Comparison of ENCODE assay signal across 8 mouse cellular contexts in the genomic region with DNA sequence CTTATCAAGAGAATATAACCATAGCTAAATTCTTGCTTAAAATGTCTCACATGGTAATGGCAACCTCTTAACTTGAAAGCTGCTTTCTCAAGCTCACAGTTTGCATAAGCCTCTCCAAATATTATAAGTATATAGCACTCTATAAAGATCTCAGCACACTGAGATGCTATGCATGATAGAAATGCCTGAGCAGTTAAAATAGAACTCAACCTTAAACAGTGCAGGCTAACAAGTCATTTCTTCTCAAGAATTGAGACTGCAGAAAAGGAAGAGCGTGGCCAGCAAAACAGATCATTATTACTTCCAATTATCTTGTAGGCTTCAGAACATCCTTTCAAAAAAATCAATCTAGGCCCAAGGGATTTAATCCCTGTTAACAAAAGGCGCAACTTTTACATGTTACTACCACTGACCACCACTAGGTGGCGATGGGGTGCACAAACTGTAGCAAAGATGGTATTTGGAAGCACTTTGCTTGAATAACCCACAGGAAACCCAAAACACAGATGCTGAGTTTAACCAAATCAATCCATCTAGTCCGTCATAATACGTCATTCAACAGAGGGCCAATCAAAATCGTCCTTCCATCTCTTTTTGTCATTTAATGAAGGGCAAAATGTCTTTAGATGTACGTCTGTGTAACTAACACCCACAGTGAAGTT.
DNase-seq lines count a peak whose midpoint lies in the region; ATAC-seq and TF ChIP-seq lines count a peak whose summit lies in the region.

No protein-coding gene starts in this region.

- no peak overlapping the region for H3K9ac ChIP-seq in hindbrain, embryonic 12.5 days
- no peak overlapping the region for H3K9ac ChIP-seq in CH12.LX (ENCODE audit: insufficient read depth, low read depth)
- H3K9ac ChIP-seq in forebrain, embryonic 16.5 days (replicated peaks; ENCODE audit: low read depth, low read length), result no peak overlapping the region

- no peaks in the 10 kb centered on the region for H3K9me3 ChIP-seq in hindbrain, embryonic 10.5 days
- H3K9me3 ChIP-seq in hindbrain, embryonic 12.5 days (replicated peaks), result no peaks in the 10 kb centered on the region
- H3K9me3 ChIP-seq in CH12.LX (replicated peaks; ENCODE audit: low read length), result no peaks in the 10 kb centered on the region
- no peaks in the 10 kb centered on the region for H3K9me3 ChIP-seq in forebrain, embryonic 16.5 days (ENCODE audit: control insufficient read depth, low read length)
- H3K9me3 ChIP-seq in midbrain, embryonic 10.5 days (replicated peaks), result no peaks in the 10 kb centered on the region

- H3K4me2 ChIP-seq in hindbrain, embryonic 12.5 days (replicated peaks), result no peak overlapping the region
- H3K4me2 ChIP-seq in CH12.LX (ENCODE audit: insufficient read depth, low read depth, poor library complexity, severe bottlenecking), result no peak overlapping the region
- H3K4me2 ChIP-seq in forebrain, embryonic 16.5 days (ENCODE audit: low read length), result no peak overlapping the region

- ATAC-seq in hindbrain, embryonic 12.5 days (ENCODE audit: low FRiP score), result no peak
- peak; percentile 66 for ATAC-seq in forebrain, embryonic 16.5 days

- no peak overlapping the region for H3K27ac ChIP-seq in hindbrain, embryonic 10.5 days
- H3K27ac ChIP-seq in hindbrain, embryonic 12.5 days, result no peak overlapping the region
- H3K27ac ChIP-seq in CH12.LX (ENCODE audit: insufficient read depth, low read depth), result no peak overlapping the region
- H3K27ac ChIP-seq in forebrain, embryonic 16.5 days (ENCODE audit: low read length), result no peak overlapping the region
- H3K27ac ChIP-seq in layer of hippocampus, adult 2 months, result no peak overlapping the region
- no peak overlapping the region for H3K27ac ChIP-seq in midbrain, embryonic 10.5 days (replicated peaks)

- peak; percentile 92 to 95 for TF ChIP-seq CTCF in CH12.LX (conservative IDR thresholded peaks at IDR 0.05 in 1 of 2, IDR thresholded peaks at IDR 0.05 in 1 of 2; ENCODE audit: low read depth in 2 of 2, low read length in 2 of 2)
- peak; percentile 94 for TF ChIP-seq CTCF in layer of hippocampus, adult 2 months (conservative IDR thresholded peaks at IDR 0.05)

- DNase-seq in hindbrain, embryonic 10.5 days (ENCODE audit: low spot score), result peak; percentile 61
- DNase-seq in CH12.LX (ENCODE audit: extremely low read depth), result peak; percentile 74
- peak; percentile 18 for DNase-seq in c-Kit-positive CD71-positive TER-119-positive erythroid progenitor cells, embryonic 14.5 days (ENCODE audit: low spot score)
- DNase-seq in layer of hippocampus, adult 2 months (ENCODE audit: low spot score in 2 of 2), result peak; percentile 26 to 68
- peak; percentile 55 for DNase-seq in midbrain, embryonic 10.5 days (ENCODE audit: low spot score)
- peak; percentile 88 for DNase-seq in splenic B cell, adult 2 months (ENCODE audit: low read depth, low spot score)

- H3K79me2 ChIP-seq in CH12.LX (replicated peaks; ENCODE audit: control insufficient read depth, extremely low read depth, insufficient read depth, poor library complexity, severe bottlenecking), result no peaks in the 10 kb centered on the region

- WGBS in hindbrain, embryonic 10.5 days, result 29% methylated on average over 7 of the region's 7 CpGs
- WGBS in hindbrain, embryonic 12.5 days, result 24% methylated on average over 7 of the region's 7 CpGs
- 16% methylated on average over 7 of the region's 7 CpGs for WGBS in forebrain, embryonic 16.5 days
- 24% methylated on average over 7 of the region's 7 CpGs for WGBS in midbrain, embryonic 10.5 days

- no peak overlapping the region for H3K4me3 ChIP-seq in hindbrain, embryonic 10.5 days
- H3K4me3 ChIP-seq in hindbrain, embryonic 12.5 days, result no peak overlapping the region
- no peak overlapping the region for H3K4me3 ChIP-seq in CH12.LX (replicated peaks in 1 of 3; ENCODE audit: low read depth in 2 of 3, low read length in 2 of 3, poor library complexity in 1 of 3)
- no peak overlapping the region for H3K4me3 ChIP-seq in forebrain, embryonic 16.5 days (replicated peaks; ENCODE audit: low read length)
- no peak overlapping the region for H3K4me3 ChIP-seq in layer of hippocampus, adult 2 months
- H3K4me3 ChIP-seq in midbrain, embryonic 10.5 days, result no peak overlapping the region

- in situ Hi-C loops in CH12.LX (cut with MboI; ENCODE audit: low pct_ligation_motif_present, low pct_unique_long_range_greater_than_20kb, low sequenced_read_pairs), result loop anchor here (5.0 kb wide), 1 partner anchor 115 kb away; a partner anchor contains a TSS

- no peak for TF ChIP-seq EP300 in CH12.LX (IDR thresholded peaks at IDR 0.05; ENCODE audit: low read length)

- dilution Hi-C loops in CH12.LX (cut with MboI; ENCODE audit: extremely low pct_ligation_motif_present, extremely low pct_unique_long_range_greater_than_20kb, low sequenced_read_pairs), result no loop called here

- no peaks in the 10 kb centered on the region for H3K27me3 ChIP-seq in hindbrain, embryonic 10.5 days (ENCODE audit: insufficient read depth, poor library complexity, severe bottlenecking)
- H3K27me3 ChIP-seq in hindbrain, embryonic 12.5 days, result no peaks in the 10 kb centered on the region
- H3K27me3 ChIP-seq in CH12.LX (replicated peaks), result no peaks in the 10 kb centered on the region
- no peaks in the 10 kb centered on the region for H3K27me3 ChIP-seq in forebrain, embryonic 16.5 days (replicated peaks; ENCODE audit: control insufficient read depth, insufficient read depth, low read length)
- no peaks in the 10 kb centered on the region for H3K27me3 ChIP-seq in midbrain, embryonic 10.5 days (ENCODE audit: low read depth, poor library complexity, severe bottlenecking)
- no peaks in the 10 kb centered on the region for H3K27me3 ChIP-seq in splenic B cell, adult 2 months (ENCODE audit: control insufficient read depth, insufficient read depth, low read length, poor library complexity, severe bottlenecking)

- no peak for TF ChIP-seq POLR2A in CH12.LX (IDR thresholded peaks at IDR 0.05; ENCODE audit: low read depth, low read length)

- TF ChIP-seq RAD21 in CH12.LX (IDR thresholded peaks at IDR 0.05; ENCODE audit: low read depth, low read length), result peak; percentile 81

- peaks cover 13% of the 10 kb centered on the region for H3K36me3 ChIP-seq in hindbrain, embryonic 10.5 days
- peaks cover 21% of the 10 kb centered on the region; the same call in 1 of the 2 replicates for H3K36me3 ChIP-seq in hindbrain, embryonic 12.5 days
- H3K36me3 ChIP-seq in CH12.LX (replicated peaks in 1 of 2; ENCODE audit: control insufficient read depth in 1 of 2, insufficient read depth in 1 of 2, low read length in 1 of 2), result no peaks in the 10 kb centered on the region
- H3K36me3 ChIP-seq in forebrain, embryonic 16.5 days (ENCODE audit: control insufficient read depth, insufficient read depth), result peaks cover 9% of the 10 kb centered on the region
- peaks cover 26% of the 10 kb centered on the region for H3K36me3 ChIP-seq in midbrain, embryonic 10.5 days
- no peaks in the 10 kb centered on the region for H3K36me3 ChIP-seq in splenic B cell, adult 2 months (ENCODE audit: control insufficient read depth, insufficient read depth, low read length, poor library complexity, severe bottlenecking)

- no peaks in the 10 kb centered on the region for H3K4me1 ChIP-seq in hindbrain, embryonic 10.5 days (replicated peaks)
- no peaks in the 10 kb centered on the region for H3K4me1 ChIP-seq in hindbrain, embryonic 12.5 days
- no peaks in the 10 kb centered on the region for H3K4me1 ChIP-seq in CH12.LX (ENCODE audit: control insufficient read depth in 1 of 2, insufficient read depth in 2 of 2)
- H3K4me1 ChIP-seq in forebrain, embryonic 16.5 days (replicated peaks; ENCODE audit: control insufficient read depth, insufficient read depth, low read length), result no peaks in the 10 kb centered on the region
- H3K4me1 ChIP-seq in midbrain, embryonic 10.5 days, result no peaks in the 10 kb centered on the region

TF ChIP-seq in CH12.LX, 34 proteins besides CTCF, POLR2A, EP300 and RAD21:
- TF ChIP-seq ZMIZ1 (IDR thresholded peaks at IDR 0.05; ENCODE audit: low read depth, low read length) (no peak), JUN (IDR thresholded peaks at IDR 0.05; ENCODE audit: insufficient read depth, low read depth, low read length) (no peak), SMC3 (IDR thresholded peaks at IDR 0.05; ENCODE audit: low read depth, low read length) (peak; percentile 98), USF2 (conservative IDR thresholded peaks at IDR 0.05; ENCODE audit: low read depth, low read length) (no peak; the same call in 1 of the 2 replicates), SIN3A (IDR thresholded peaks at IDR 0.05; ENCODE audit: low read length) (no peak), IRF4 (IDR thresholded peaks at IDR 0.05; ENCODE audit: low read depth, low read length) (no peak), ZNF384 (IDR thresholded peaks at IDR 0.05; ENCODE audit: low read depth, low read length) (no peak), MEF2A (IDR thresholded peaks at IDR 0.05; ENCODE audit: borderline replicate concordance, low read depth, low read length) (no peak), ZC3H11A (IDR thresholded peaks at IDR 0.05; ENCODE audit: low read depth, low read length) (peak; percentile 70)

Comparison
In these comparisons a context has a peak if more than half of its experiments do, and no peak if none do; other contexts are left out.
1. DNase-seq: peak in every context shown above with its lines; median percentile 88 in splenic B cell, adult 2 months; 74 in CH12.LX; 61 in hindbrain, embryonic 10.5 days; 55 in midbrain, embryonic 10.5 days; 47 in layer of hippocampus, adult 2 months; 18 in c-Kit-positive CD71-positive TER-119-positive erythroid progenitor cells, embryonic 14.5 days.